ENCODE assay signal across 10 mouse cellular contexts in the genomic region with DNA sequence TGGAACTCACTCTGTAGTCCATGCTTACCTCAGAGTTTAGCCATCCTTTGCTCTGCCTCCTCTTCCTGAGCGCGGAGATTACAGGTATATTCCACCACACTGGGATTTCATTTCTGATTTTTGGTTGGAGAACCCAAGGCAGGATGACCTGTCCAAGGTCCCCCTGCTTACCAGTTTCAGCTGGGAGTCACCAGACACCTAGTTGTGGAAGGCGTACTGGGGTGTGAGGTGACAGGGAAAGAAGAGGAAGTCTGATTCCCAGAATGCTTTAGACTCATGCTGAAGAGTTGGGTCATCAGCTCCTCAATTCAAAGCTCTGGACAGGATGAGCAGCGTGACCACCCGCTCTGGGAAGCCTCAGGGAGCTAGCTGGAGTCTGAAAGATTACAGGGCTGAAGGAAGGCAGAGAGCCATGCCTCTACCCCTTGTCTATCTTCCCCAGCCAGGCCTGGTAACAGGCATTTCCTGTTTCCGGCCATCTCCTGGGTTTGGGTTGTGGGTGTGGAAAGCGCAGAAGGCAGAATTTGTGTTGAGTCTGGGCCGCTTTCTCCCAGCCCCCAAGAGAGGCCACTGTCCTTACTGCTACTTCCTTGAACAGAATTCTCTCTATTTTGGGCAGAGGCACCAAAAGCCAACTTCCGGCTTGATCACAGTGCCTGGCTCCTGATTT. TPM values are rescaled to one million over a fixed set of nuclear protein-coding genes. Genes with fewer than 3 reads are reported as not detected.
DNase-seq lines count a peak whose midpoint lies in the region; ATAC-seq lines count a peak whose summit lies in the region.
"Had no signal": no experiment of that assay in that cellular context is flagged by ENCODE, and none has a peak within 500 bp of the region (broad histone marks: within the 10 kb centered on the region; RNA-seq: fewer than 3 reads in every experiment).

No protein-coding gene starts in this region.

- intact Hi-C loops in heart, postnatal 14 days (cut with DNase I) = no loop called here

- ATAC-seq in inflammation-experienced regulatory T-cells, adult 6 months = peak; percentile 67
- ATAC-seq: intestine, embryonic 16.5 days had no signal

- DNase-seq in heart, adult 8-10 months (ENCODE audit: low spot score) = peak; percentile 38
- DNase-seq in heart, postnatal 14 days = no peak
- peak; percentile 94 for DNase-seq in MEL-GATA-1-ER (ENCODE audit: extremely low read depth, low read depth)
- peak; percentile 63 to 68 for DNase-seq in natural killer cell, adult 2 months (ENCODE audit: low spot score in 2 of 2)
- no peak for DNase-seq in c-Kit-positive CD71-positive TER-119-positive erythroid progenitor cells, embryonic 14.5 days (ENCODE audit: low spot score)
- no peak for DNase-seq in cerebellum, postnatal 4 days (ENCODE audit: low spot score in 2 of 2)
- DNase-seq in layer of hippocampus, adult 8-10 months (ENCODE audit: low spot score in 2 of 2) = no peak
- DNase-seq: cerebellum, postnatal 36 days had no signal

RNA-seq across cellular contexts. Expression of a gene that starts 11.2 kb away (rescaled TPM):
- 1 to 10 TPM; 1.1 to 1.9 (median 1.4) TPM for total RNA-seq in heart, adult 8-10 months (2022)
- total RNA-seq in heart, postnatal 14 days (2021) = 1 to 10 TPM; 2.2 to 5.5 TPM
- polyA plus RNA-seq in inflammation-experienced regulatory T-cells, adult 6 months (2017; shearing (Covaris generic)) = 10 to 100 TPM; 66.1 to 89.2 (median 85.7) TPM
- total RNA-seq in layer of hippocampus, adult 8-10 months (2022) = 10 to 100 TPM in 2 of 4 experiments, 1 to 10 TPM in 2; 3.3 to 17.4 (median 10.0) TPM

RNA-seq across cellular contexts. Expression of a gene that starts 40.9 kb away (rescaled TPM):
- total RNA-seq in heart, adult 8-10 months (2022) = 100 to 1,000 TPM; 117 to 154 (median 134) TPM
- total RNA-seq in heart, postnatal 14 days (2021) = 10 to 100 TPM; 72.3 to 77.5 TPM
- 1 to 10 TPM; 1.0 to 4.4 (median 3.6) TPM for polyA plus RNA-seq in inflammation-experienced regulatory T-cells, adult 6 months (2017; shearing (Covaris generic))
- 10 to 100 TPM in 3 of 4 experiments, 1 to 10 TPM in 1; 8.1 to 12.3 (median 11.6) TPM for total RNA-seq in layer of hippocampus, adult 8-10 months (2022)

RNA-seq across cellular contexts. Expression of a gene that starts 41.9 kb away (rescaled TPM):
- 10 to 100 TPM; 29.1 to 35.0 (median 31.0) TPM for total RNA-seq in heart, adult 8-10 months (2022)
- 10 to 100 TPM; 25.9 to 26.8 TPM for total RNA-seq in heart, postnatal 14 days (2021)
- 10 to 100 TPM; 49.0 to 66.3 (median 56.5) TPM for polyA plus RNA-seq in inflammation-experienced regulatory T-cells, adult 6 months (2017; shearing (Covaris generic))
- 10 to 100 TPM; 25.7 to 28.6 (median 28.3) TPM for total RNA-seq in layer of hippocampus, adult 8-10 months (2022)

Comparison
In these comparisons a context has a peak if more than half of its experiments do, and no peak if none do; other contexts are left out.
1. DNase-seq: peak in heart, adult 8-10 months (single experiment), MEL-GATA-1-ER (single experiment) and natural killer cell, adult 2 months (2 of 2); none in heart, postnatal 14 days (0 of 2), c-Kit-positive CD71-positive TER-119-positive erythroid progenitor cells, embryonic 14.5 days (single experiment), cerebellum, postnatal 4 days (0 of 2) and layer of hippocampus, adult 8-10 months (0 of 2).
2. RNA of a gene that starts 40.9 kb away (total RNA-seq): 117 to 154 TPM in heart, adult 8-10 months and 72.3 to 77.5 TPM in heart, postnatal 14 days; 8.1 to 12.3 TPM in layer of hippocampus, adult 8-10 months; every median in the first group is over 4 times any median in the second.